Mouse (Mus musculus) heart, embryonic 12.5 days (tissue): ENCODE measurements at regions not wholly inside any gene's neighbourhood (a gene's known extent, or its start where the extent isn't known, plus 50 kb on each side); places are given as distances from the start of the nearest gene placed in this dataset.
A peak's percentile ranks its signal among the peaks of the same experiment; 100 is the strongest.

ENCODE experiments used
- ATAC-seq: fragments of 200-750 bp; cut with Nextera tagmentation; 2 replicates; pipeline ENCODE4 v1.8.0; 2017; ENCODE audit warnings: moderate TSS enrichment, moderate library complexity; ENCODE audit not compliant: insufficient number of reproducible peaks, low FRiP score
- H3K27ac ChIP-seq: fragments of 300-500 bp; sonication (generic); 2 replicates; pipeline ENCODE4 v1.5.1; 2016; ENCODE audit warnings: mild to moderate bottlenecking, moderate library complexity; ENCODE audit not compliant: poor library complexity, severe bottlenecking
- H3K27me3 ChIP-seq: fragments of 300-500 bp; sonication (generic); replicated peaks from 2 replicates; pipeline ENCODE4 v1.6.1; 2016; ENCODE audit warnings: mild to moderate bottlenecking, moderate library complexity
- H3K36me3 ChIP-seq: fragments of 300-500 bp; sonication (generic); 2 replicates; pipeline ENCODE4 v1.6.1; 2016; ENCODE audit warnings: mild to moderate bottlenecking, moderate library complexity
- H3K4me1 ChIP-seq: fragments of 300-500 bp; sonication (generic); replicated peaks from 2 replicates; pipeline ENCODE4 v1.6.1; 2016; ENCODE audit warnings: mild to moderate bottlenecking
- H3K4me2 ChIP-seq: fragments of 300-500 bp; sonication (generic); 2 replicates; pipeline ENCODE4 v1.6.1; 2016; ENCODE audit warnings: mild to moderate bottlenecking, moderate library complexity
- H3K4me3 ChIP-seq: fragments of 300-500 bp; sonication (generic); 2 replicates; pipeline ENCODE4 v1.5.1; 2016; ENCODE audit warnings: mild to moderate bottlenecking
- H3K9ac ChIP-seq: fragments of 300-500 bp; sonication (generic); 2 replicates; pipeline ENCODE4 v1.6.1; 2016; ENCODE audit warnings: mild to moderate bottlenecking, moderate library complexity
- H3K9me3 ChIP-seq: fragments of 300-500 bp; sonication (generic); replicated peaks from 2 replicates; pipeline ENCODE4 v1.6.1; 2016; ENCODE audit warnings: mild to moderate bottlenecking, moderate library complexity
- WGBS: fragments of 180-500 bp; shearing (Covaris S2); methylation state at CpG from one replicate; pipeline ENCODE4 v1.1.7; 2016; 5-methylcytosine and 5-hydroxymethylcytosine counted together

- Histone ChIP-seq H3K36me3 (no peaks in the 10 kb centered on the region), H3K4me1 (no peaks in the 10 kb centered on the region), H3K9me3 (no peaks in the 10 kb centered on the region), H3K27me3 (no peaks in the 10 kb centered on the region), H3K9ac (no peak overlapping the region), H3K4me2 (no peak overlapping the region), H3K4me3 (no peak overlapping the region), H3K27ac (no peak overlapping the region)
- ATAC-seq: no peak
- 44% methylated on average over 1 of the region's 1 CpGs for whole genome bisulfite sequencing
Measured at GRCm38 (mm10) chr13:52202372-52202771, 328.7 kb downstream of the Diras2 start.

GRCm38 (mm10) chr13:52205951-52206350, 325.1 kb downstream of the Diras2 start:
- no peaks in the 10 kb centered on the region for H3K27me3 ChIP-seq
- no peaks in the 10 kb centered on the region for H3K36me3 ChIP-seq
- no peak overlapping the region for H3K4me3 ChIP-seq
- ATAC-seq: no peak
- H3K4me2 ChIP-seq: no peak overlapping the region
- H3K9me3 ChIP-seq: no peaks in the 10 kb centered on the region
- 69% methylated on average over 4 of the region's 4 CpGs for WGBS
- H3K27ac ChIP-seq: no peak overlapping the region
- H3K4me1 ChIP-seq: 0 out of 2 replicates have a peak, but pooled peaks cover 2% of the 10 kb centered on the region
- no peak overlapping the region for H3K9ac ChIP-seq

- H3K9me3 ChIP-seq: no peaks in the 10 kb centered on the region
- H3K27ac ChIP-seq: no peak overlapping the region
- no peak for ATAC-seq
- no peak overlapping the region for H3K4me2 ChIP-seq
- H3K36me3 ChIP-seq: no peaks in the 10 kb centered on the region
- WGBS: 86% methylated on average over 5 of the region's 5 CpGs
- no peak overlapping the region for H3K4me3 ChIP-seq
- H3K4me1 ChIP-seq: peaks cover 7% of the 10 kb centered on the region; the same call in 1 of the 2 replicates
- no peak overlapping the region for H3K9ac ChIP-seq
- no peaks in the 10 kb centered on the region for H3K27me3 ChIP-seq
Measured at GRCm38 (mm10) chr13:52216343-52216742, 314.7 kb downstream of the Diras2 start.

GRCm38 (mm10) chr13:52217066-52217465, 314.0 kb downstream of the Diras2 start:
- H3K36me3 ChIP-seq: no peaks in the 10 kb centered on the region
- no peak overlapping the region for H3K4me3 ChIP-seq
- no peak overlapping the region for H3K27ac ChIP-seq
- peaks cover 11% of the 10 kb centered on the region for H3K4me1 ChIP-seq
- no peaks in the 10 kb centered on the region for H3K9me3 ChIP-seq
- no peaks in the 10 kb centered on the region for H3K27me3 ChIP-seq
- 0 out of 2 replicates have a peak, but pooled peaks have one; percentile 15 for ATAC-seq
- H3K9ac ChIP-seq: no peak overlapping the region
- WGBS: 24% methylated on average over 5 of the region's 5 CpGs
- no peak overlapping the region for H3K4me2 ChIP-seq

- H3K9ac ChIP-seq: no peak overlapping the region
- H3K36me3 ChIP-seq: no peaks in the 10 kb centered on the region
- 71% methylated on average over 7 of the region's 7 CpGs for WGBS
- no peak overlapping the region for H3K27ac ChIP-seq
- no peak overlapping the region for H3K4me2 ChIP-seq
- peaks cover 17% of the 10 kb centered on the region for H3K4me1 ChIP-seq
- no peaks in the 10 kb centered on the region for H3K9me3 ChIP-seq
- H3K27me3 ChIP-seq: no peaks in the 10 kb centered on the region
- no peak overlapping the region for H3K4me3 ChIP-seq
- no peak for ATAC-seq
Measured at GRCm38 (mm10) chr13:52217741-52218140, 313.3 kb downstream of the Diras2 start.

GRCm38 (mm10) chr13:52222315-52223097, 308.6 kb downstream of the Diras2 start:
- WGBS: 32% methylated on average over 11 of the region's 11 CpGs
- peaks cover 19% of the 10 kb centered on the region for H3K4me1 ChIP-seq

GRCm38 (mm10) chr13:52223098-52223962, 307.7 kb downstream of the Diras2 start:
- Histone ChIP-seq H3K27ac (0 out of 2 replicates have a peak overlapping the region, but pooled peaks have one; percentile 37), H3K9ac (0 out of 2 replicates have a peak overlapping the region, but pooled peaks have one; percentile 15), H3K4me2 (no peak overlapping the region)

More at GRCm38 (mm10) chr13:52222315-52223097, 308.6 kb downstream of the Diras2 start:
- no peaks in the 10 kb centered on the region for H3K27me3 ChIP-seq
- no peak overlapping the region for H3K27ac ChIP-seq
- no peak overlapping the region for H3K9ac ChIP-seq
- H3K4me3 ChIP-seq: no peak overlapping the region
- no peaks in the 10 kb centered on the region for H3K9me3 ChIP-seq
- no peak overlapping the region for H3K4me2 ChIP-seq
- H3K36me3 ChIP-seq: no peaks in the 10 kb centered on the region
- peak; percentile 51; the same call in 1 of the 2 replicates for ATAC-seq

GRCm38 (mm10) chr13:52233971-52234370, 297.1 kb downstream of the Diras2 start:
- H3K9me3 ChIP-seq: no peaks in the 10 kb centered on the region
- peaks cover 14% of the 10 kb centered on the region for H3K4me1 ChIP-seq
- H3K36me3 ChIP-seq: no peaks in the 10 kb centered on the region
- H3K27ac ChIP-seq: no peak overlapping the region
- ATAC-seq: no peak
- WGBS: 69% methylated on average over 5 of the region's 5 CpGs
- no peaks in the 10 kb centered on the region for H3K27me3 ChIP-seq
- no peak overlapping the region for H3K4me3 ChIP-seq
- H3K4me2 ChIP-seq: no peak overlapping the region
- no peak overlapping the region for H3K9ac ChIP-seq

More at GRCm38 (mm10) chr13:52223098-52223962, 307.7 kb downstream of the Diras2 start:
- WGBS: 43% methylated on average over 6 of the region's 6 CpGs
- H3K36me3 ChIP-seq: no peaks in the 10 kb centered on the region
- H3K27me3 ChIP-seq: no peaks in the 10 kb centered on the region
- H3K4me1 ChIP-seq: peaks cover 19% of the 10 kb centered on the region
- H3K9me3 ChIP-seq: no peaks in the 10 kb centered on the region
- no peak overlapping the region for H3K4me3 ChIP-seq
- peak; percentile 54 for ATAC-seq

GRCm38 (mm10) chr13:52236105-52236504, 295.0 kb downstream of the Diras2 start:
- Histone ChIP-seq H3K27me3 (no peaks in the 10 kb centered on the region), H3K27ac (no peak overlapping the region), H3K4me3 (0 out of 2 replicates have a peak overlapping the region, but pooled peaks have one; percentile 3), H3K9me3 (no peaks in the 10 kb centered on the region), H3K4me1 (peaks cover 14% of the 10 kb centered on the region), H3K4me2 (peak overlapping the region; percentile 49), H3K9ac (no peak overlapping the region), H3K36me3 (no peaks in the 10 kb centered on the region)
- WGBS: 26% methylated on average over 10 of the region's 10 CpGs
- 0 out of 2 replicates have a peak, but pooled peaks have one; percentile 39 for ATAC-seq

GRCm38 (mm10) chr13:52239563-52239962, 291.5 kb downstream of the Diras2 start:
- Histone ChIP-seq H3K27me3 (no peaks in the 10 kb centered on the region), H3K36me3 (no peaks in the 10 kb centered on the region), H3K9me3 (no peaks in the 10 kb centered on the region), H3K27ac (no peak overlapping the region), H3K4me1 (peaks cover 14% of the 10 kb centered on the region), H3K4me2 (no peak overlapping the region), H3K9ac (no peak overlapping the region), H3K4me3 (no peak overlapping the region)
- WGBS: 93% methylated on average over 1 of the region's 1 CpGs
- ATAC-seq: no peak

GRCm38 (mm10) chr13:52241761-52242160, 289.3 kb downstream of the Diras2 start:
- Histone ChIP-seq H3K4me1 (0 out of 2 replicates have a peak, but pooled peaks cover 2% of the 10 kb centered on the region), H3K4me2 (no peak overlapping the region), H3K27me3 (no peaks in the 10 kb centered on the region), H3K4me3 (no peak overlapping the region), H3K27ac (no peak overlapping the region), H3K9me3 (no peaks in the 10 kb centered on the region), H3K36me3 (no peaks in the 10 kb centered on the region), H3K9ac (no peak overlapping the region)
- WGBS: 38% methylated on average over 1 of the region's 1 CpGs
- no peak for ATAC-seq
